Mouse (Mus musculus): ENCODE results near the gene Mettl17. TPM values are rescaled to one million over a fixed set of nuclear protein-coding genes. Genes with fewer than 3 reads are reported as not detected.
"Not testable (repeated sequence)": the region's sequence is repeated elsewhere in the genome, so short reads cannot be mapped to it uniquely, and the experiment has no call there.

The Mettl17 gene
- total RNA-seq, 2 experiments from 2014 or later, result 29.8 to 44.0 TPM

DNA sequence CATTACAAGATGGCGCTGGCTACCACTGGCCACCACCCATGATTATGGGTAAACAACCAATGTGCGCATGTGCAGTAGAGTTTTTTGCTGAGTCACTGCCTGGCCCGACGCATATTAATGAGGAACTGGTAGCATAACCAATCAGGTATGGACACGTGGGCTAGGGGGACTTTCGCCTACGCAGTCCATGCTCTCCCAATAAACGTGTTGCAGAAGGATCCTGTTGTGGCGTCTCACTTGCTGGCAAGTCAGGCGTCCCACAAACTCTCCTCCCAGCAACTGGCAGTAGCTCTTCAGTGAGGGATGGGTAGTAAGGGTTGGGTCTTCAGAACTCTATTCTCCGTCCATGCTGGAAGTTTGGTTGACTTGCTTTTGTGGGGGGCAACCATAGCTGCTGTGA is 42.3 kb downstream of the Mettl17 start:
- DNase-seq (ENCODE audit: low spot score in 2 of 2), result not testable (repeated sequence)

DNA sequence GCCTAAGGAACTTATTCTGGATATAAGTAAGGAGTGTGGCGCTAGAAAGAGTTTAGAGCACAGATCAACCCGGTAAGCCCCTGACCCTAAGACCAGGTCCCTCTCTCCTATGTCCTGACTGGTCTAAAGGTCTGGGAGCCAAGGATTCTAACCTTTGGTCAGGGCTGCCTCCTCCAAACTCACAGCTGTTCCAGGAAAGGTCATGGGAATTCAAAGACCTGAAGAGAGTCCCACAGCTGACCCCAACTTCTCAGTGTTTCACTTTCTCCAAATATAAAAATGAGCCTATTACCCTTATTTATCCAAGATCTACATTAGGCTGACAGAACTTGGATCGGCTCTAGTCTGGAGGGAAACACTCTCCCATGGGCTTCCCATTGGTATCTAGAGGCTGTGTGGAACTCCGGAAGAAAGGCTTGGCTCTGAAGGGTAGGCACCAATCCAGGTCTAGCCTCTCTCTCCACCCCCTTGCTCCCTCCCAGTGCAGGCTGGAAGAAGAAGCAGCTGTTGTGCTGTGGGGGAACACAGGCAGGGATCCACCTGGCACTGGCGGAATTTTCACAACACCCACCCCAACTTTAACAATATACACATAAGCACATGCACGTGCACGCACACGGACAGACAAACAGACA is 44.8 kb downstream of the Mettl17 start:
- peak; percentile 51 to 66 for DNase-seq (ENCODE audit: low spot score in 2 of 2)

DNA sequence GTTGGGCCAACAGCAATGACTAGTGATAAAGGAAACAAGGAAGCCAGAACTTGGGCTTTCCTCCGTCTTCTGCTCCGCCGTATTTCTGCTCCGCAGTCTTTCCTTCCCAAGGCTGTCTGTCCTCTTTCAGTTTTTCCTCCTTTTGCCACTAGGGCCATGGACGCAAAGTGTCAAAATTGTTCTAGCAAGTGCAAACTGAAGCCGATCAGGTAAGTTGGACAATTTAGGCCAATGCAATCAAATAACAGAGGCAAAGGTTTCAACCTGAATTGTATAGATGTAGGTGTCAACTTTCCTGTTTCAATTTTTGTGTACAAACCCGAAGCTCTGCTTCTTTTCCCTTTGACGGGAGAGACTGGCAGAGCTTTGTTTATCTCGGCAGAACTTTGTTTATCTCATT is 45.3 kb downstream of the Mettl17 start:
- DNase-seq (ENCODE audit: low spot score in 2 of 2), result no peak

DNA sequence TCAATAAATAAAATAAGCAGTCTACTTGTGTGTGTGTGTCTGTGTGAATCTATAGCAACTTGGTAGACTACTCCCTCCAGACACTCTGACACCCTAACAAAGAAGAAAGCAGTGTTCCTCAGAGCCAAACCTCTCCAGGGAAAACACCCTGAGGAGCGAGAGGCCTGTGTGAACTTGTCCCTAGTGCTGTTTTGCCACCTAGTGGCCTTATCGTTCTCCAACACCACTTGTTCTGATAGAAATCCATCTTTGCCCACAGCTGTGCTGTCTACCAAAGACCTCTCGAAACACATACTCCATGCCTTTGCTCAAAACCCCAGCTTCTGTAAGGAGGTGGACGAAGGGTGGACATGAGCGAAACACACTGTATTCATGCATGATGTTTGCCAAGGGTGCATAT is 46.2 kb downstream of the Mettl17 start:
- DNase-seq (ENCODE audit: low spot score in 2 of 2), result peak; percentile 69 to 76

DNA sequence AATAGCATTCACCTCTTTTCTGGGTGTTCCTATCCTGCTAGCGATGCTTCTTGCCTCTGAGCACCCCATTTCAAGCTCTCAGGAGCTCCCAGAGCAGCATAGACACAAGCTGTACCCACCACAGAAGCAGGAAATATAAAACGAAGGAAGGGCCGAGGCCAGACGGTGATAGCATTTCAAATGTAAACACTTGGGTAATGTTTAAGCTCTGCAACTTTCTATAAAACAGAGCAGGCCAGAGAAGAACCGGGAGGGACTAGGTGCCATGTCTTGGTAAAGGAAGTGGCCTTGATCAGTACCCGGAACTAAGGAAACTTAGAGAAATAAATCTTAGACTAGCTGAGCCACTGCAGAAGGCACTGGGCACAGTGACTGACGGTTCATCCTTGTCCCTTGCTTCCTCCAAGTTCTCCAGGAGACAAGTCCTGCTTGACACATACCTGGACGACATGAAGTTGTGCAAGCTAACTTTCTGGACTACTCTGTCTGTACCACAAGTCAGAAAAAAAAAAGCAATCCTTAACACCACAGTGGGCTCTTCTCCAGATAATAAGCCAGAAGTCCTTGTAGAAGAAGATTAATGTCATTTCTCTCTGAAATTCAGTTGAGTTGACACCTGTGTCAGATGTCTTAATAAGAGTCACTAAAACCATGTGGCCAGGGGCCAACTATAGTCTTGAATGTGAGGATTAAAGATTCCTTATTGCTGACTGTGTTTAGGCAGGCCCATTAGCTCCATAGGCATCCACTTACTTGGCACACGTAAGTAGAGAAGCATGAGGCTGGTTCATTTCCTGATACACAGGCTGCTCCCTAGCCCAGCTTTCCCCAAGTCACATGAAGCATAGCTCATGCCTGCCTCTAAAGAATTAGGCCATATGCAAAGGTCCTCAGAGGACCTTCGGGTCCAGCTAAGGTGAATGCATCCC is 47.7 kb downstream of the Mettl17 start:
- no peak for DNase-seq (ENCODE audit: low spot score in 2 of 2)

DNA sequence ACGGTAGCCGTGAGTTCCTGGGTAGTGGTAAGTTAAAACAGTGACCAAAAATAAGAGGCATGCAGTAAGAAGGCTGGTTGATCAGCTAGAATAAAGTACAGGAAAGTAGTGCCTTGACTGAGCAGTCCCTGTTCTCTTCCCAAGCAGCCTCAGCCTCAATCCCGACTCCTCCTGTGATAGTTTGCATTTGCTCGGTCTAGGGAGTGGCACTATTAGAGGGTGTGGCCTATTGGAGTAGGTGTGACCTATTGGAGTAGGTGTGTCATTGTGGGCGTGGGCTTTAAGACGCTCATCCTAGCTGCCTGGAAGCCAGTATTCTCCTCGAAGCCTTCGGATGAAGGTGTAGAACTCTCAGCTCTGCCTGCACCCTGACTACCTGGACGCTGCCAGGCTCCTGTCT is 54.4 kb downstream of the Mettl17 start:
- no peak for DNase-seq (ENCODE audit: low spot score in 2 of 2)

DNA sequence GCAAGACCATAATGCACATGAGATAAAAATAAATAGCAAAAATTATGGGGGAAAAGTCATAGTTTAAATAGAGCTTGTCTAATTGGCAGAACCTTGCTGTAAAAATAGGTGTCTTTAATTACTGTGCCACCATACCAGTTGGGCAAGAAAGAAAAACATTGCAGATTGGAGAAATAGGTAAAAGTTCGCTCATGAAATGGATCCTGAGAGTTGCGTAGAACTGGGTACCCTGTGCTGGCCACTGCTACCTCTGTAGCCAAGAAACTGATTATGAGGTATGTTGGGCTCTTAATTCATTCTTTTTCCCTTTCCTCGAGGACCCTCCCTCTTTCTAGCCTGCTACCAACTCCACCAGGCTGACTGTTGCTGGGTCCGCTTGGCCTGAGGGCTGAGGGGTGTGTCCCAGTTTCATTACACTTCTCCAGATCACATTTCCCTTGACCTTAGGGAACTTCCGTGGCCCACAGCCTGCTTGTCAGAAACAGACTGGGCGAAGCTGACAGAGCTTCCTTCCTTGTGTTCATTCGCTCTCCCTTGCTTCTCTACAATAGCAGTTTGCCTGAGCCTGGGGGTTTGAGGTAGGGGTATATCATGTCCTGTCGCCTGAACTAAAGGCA is 56.4 kb downstream of the Mettl17 start:
- DNase-seq (ENCODE audit: low spot score in 2 of 2), result no peak

DNA sequence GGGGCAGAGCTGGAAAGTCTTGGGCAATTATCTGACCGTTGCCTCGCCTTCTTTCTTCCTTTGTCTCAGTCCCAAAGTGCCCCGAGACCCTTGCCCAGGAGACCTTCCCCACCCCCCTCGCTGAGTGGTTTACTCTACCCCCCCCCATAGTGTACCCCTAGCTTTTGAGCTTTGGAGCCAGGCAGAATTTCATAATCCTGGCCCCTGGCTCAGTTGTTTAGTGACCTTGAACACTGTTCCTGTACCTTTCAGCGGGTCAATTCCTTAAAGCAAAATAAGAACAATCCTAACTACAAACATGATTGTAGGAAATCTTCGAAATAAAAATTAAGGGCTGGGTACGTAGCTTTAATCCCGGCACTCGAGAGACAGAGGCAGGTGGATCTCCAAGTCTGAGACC is 56.9 kb downstream of the Mettl17 start:
- no peak for DNase-seq (ENCODE audit: low spot score in 2 of 2)

DNA sequence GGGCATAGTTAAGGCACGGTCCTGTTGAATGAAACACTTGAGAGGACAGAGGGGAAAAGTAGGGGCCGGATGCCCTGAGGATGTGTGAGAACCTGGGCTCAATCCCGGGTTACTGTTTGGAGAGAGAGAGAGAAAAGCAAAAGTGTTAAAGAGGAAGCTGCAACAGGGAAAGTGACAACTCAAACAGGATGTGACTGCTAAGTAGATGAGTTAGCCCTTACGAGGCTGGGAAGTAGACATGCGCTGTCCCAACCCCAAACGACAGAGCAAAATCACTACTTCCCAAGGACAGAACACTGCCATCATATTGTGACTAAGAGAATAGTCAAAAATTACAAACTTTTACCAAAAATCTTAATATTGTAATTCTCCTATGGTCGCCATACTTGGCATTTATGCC is 57.6 kb downstream of the Mettl17 start:
- no peak for DNase-seq (ENCODE audit: low spot score in 2 of 2)

Small RNAs within 50 kb of the gene (microRNA-seq; reads per million reads assigned to microRNA genes)
- 0 reads per million in 2 experiments for gene Gm27375

Other genes starting within 250 kb of the Mettl17 start
- not detected for gene Gm4181, start 249.2 kb upstream of the Mettl17 start, total RNA-seq (2021)
- not detected for gene Gm17079, start 189.4 kb upstream of the Mettl17 start, total RNA-seq (2021)
- not detected for gene Gm5800, start 167.7 kb upstream of the Mettl17 start, total RNA-seq (2021)
- not detected for gene Ang4, start 111.3 kb upstream of the Mettl17 start, total RNA-seq (2021)
- not detected for gene AY358078, start 84.8 kb upstream of the Mettl17 start, total RNA-seq (2021)
- not detected for gene Ear6, start 31.1 kb upstream of the Mettl17 start, total RNA-seq (2021)
- 1 to 10 TPM; 4.9 to 5.1 TPM for gene Slc39a2, start 8.0 kb downstream of the Mettl17 start, total RNA-seq (2021)
- gene Ndrg2, start 29.3 kb downstream of the Mettl17 start, total RNA-seq (2021), result 100 to 1,000 TPM; 488 to 494 TPM
- gene Tppp2, start 33.6 kb downstream of the Mettl17 start, total RNA-seq (2021), result not detected
- gene Rnase13, start 37.9 kb downstream of the Mettl17 start, total RNA-seq (2021), result not detected
- 10 to 100 TPM; 53.4 to 59.6 TPM for gene Arhgef40, start 99.9 kb downstream of the Mettl17 start, total RNA-seq (2021)
- gene Tmem253, start 130.8 kb downstream of the Mettl17 start, total RNA-seq (2021), result under 1 TPM in 1 of 2 experiments, not detected in 1; 0.51 TPM
- 10 to 100 TPM; 43.5 to 45.0 TPM for gene Zfp219, start 135.9 kb downstream of the Mettl17 start, total RNA-seq (2021)
- not detected for gene Olfr221, start 157.6 kb downstream of the Mettl17 start, total RNA-seq (2021)
- 100 to 1,000 TPM; 213 to 215 TPM for gene Hnrnpc, start 219.2 kb downstream of the Mettl17 start, total RNA-seq (2021)
- 1 to 10 TPM; 1.8 to 3.3 TPM for gene Rpgrip1, start 225.9 kb downstream of the Mettl17 start, total RNA-seq (2021)

Measured in layer of hippocampus, postnatal 10 days (tissue).